Mouse (Mus musculus) kidney, adult 11 months (tissue): Measurements from ENCODE around the gene Rpl13.
"Not testable (repeated sequence)": the region's sequence is repeated elsewhere in the genome, so short reads cannot be mapped to it uniquely, and the experiment has no call there.

Experiments used
- DNase-seq: peaks from one replicate; pipeline ENCODE4 v3.0.0; 2022

Gene Rpl13

DNA sequence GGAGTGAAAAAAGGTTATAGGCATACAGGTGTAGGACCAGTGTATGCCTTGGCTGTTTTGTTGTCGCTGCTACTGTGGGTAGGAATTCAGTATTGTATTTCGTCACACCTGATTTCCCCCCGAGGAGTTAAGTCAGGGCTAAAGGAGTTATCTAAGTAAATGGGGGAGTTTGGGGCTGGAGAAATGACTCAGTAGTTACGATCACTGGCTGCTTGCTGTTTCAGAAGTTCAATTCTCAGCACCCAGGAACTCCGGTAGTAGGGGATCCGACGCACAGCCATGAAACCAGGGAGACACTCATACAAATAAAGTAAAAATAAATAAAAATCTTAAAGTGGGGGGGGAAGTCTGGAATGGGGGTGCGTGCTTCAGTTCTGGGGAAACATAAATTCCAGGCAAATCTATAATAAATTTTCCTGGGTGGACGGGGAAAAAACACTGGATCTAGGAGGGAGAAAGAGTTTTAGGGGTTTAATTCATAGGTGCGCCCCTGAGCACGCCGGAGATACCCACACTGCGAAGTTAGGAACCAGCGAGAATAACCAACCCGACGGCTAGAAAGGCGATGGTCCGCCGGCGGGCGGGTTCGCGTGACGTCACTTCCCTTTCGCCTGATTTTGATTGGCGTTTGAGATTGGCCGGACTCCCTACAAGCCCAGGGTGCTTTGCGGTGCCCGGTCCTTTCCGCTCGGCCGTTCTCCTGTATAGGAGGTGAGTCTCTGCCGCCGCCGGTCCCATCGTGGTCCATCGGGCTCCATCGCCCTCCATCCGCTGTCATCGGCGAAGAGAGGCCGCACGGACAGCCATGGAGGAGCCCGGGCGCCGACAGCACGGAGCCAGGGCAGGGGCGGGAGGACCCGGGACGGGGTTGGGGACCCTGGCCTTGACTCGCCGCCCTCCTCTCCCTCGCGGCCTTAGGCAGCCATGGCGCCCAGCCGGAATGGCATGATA, at the start of gene Rpl13:
Rpl13 (plus strand) TSS at position 616 of the 951 bp plus-strand sequence.
- DNase-seq = peak; percentile 96

DNA sequence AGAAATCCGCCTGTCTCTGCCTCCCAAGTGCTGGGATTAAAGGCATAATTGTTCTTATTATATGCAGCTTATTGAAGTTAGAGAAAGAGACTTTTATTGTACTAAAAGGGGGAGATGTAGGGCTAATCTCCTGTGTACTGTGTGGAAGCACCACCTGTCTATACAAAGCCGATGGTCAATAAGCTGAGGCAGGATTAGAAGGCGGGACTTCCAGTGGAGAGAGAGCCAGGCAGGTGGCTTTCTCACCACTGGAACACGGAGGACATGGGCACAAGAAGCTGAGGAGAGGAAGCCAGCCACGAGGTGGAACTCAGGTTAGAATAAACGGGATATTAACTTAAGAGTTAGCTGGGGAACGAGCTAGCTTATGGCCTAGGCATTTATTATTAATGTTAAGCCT, 39.4 kb upstream of the Rpl13 start, which contains the start of gene Spg7:
Spg7 (plus strand) TSS at position 222 of the 400 bp plus-strand sequence.
- no peak for DNase-seq

GRCm38 (mm10) chr8:123064072-123064471, 38.1 kb upstream of the Rpl13 start:
- no peak for DNase-seq

DNA sequence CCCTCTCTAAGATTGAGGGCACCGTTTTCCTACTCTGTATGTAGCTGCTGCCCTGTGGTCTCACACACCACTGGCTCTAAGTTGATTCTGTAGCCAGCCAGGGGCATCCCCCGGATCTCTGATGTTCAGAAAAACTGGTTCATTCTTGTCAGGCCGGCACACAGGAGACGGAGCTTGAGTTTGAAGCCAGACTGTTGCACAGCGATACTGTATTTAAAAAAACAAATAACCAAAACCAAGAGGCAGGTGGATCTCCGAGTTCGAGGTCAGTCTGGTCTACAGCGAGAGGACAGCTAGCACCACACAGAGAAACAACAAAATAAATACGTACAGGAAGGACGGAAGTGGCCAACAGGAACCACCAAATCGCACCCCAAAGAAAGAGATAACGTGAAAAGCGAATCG, 37.3 kb upstream of the Rpl13 start:
- no peak for DNase-seq

- peak; percentile 93 for DNase-seq
Measured at GRCm38 (mm10) chr8:123065214-123066100, 36.7 kb upstream of the Rpl13 start.

GRCm38 (mm10) chr8:123066101-123066683, 36.0 kb upstream of the Rpl13 start:
- DNase-seq = no peak

DNA sequence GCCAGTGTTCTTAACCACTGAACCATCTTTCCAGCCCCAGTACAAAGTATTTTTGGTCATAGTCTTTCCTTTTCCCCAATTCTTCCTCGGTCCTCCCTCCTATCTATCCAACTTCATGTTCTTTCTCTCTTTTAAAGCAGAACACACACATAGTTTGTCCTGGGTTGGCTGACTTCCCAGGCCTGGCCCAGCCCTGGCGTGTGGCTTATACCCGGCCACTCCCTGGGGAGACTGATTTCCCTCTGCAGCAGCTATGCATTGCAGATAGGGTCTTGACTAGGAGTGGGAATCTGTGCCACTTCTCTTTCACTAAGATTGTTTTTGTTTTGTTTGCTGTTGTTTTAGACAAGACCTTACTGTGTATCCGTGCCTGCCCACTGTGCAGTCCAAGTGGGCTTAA, 31.0 kb upstream of the Rpl13 start:
- DNase-seq = no peak

- DNase-seq = no peak
Measured at GRCm38 (mm10) chr8:123077213-123077612, 24.9 kb upstream of the Rpl13 start.

GRCm38 (mm10) chr8:123082993-123083392, 19.2 kb upstream of the Rpl13 start:
- DNase-seq = no peak

DNA sequence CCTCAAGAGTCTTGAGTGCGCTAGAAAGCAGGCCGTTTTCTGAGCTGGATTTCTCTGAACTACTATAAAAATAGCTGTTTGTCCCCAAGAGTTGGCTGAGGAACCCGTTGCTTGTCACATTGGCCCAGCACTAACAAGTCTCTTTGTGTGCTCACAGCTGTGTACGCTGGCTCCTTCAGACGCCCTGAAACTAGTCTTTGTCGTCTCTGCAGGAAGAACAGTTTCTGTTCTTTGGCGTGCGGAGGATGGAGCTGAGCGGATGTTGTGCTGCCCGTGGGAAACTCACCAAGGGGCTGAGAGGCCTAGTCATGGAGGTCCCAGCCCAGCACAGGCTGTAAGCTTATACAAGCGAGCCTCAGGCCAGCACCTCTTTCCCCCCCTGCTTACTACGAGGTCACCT, 18.5 kb upstream of the Rpl13 start:
- no peak for DNase-seq

DNA sequence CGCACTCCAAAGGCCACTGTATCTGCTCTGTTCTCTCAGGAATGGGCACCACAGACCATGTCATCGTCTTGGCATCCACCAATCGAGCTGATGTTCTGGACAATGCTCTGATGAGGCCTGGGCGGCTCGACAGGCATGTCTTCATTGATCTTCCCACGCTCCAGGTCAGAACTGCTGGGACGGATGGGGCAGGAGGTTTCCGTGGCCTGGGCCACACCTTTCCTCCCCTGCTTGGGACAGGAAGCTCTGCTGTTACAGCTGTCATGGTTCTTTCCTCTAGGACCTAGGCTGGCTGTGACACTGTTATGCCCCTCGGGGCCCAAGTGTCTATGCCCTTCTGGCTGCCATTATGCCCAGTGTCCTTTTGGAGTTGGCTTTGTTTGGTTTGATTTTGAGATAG, 14.9 kb upstream of the Rpl13 start:
- DNase-seq = peak; percentile 34

DNA sequence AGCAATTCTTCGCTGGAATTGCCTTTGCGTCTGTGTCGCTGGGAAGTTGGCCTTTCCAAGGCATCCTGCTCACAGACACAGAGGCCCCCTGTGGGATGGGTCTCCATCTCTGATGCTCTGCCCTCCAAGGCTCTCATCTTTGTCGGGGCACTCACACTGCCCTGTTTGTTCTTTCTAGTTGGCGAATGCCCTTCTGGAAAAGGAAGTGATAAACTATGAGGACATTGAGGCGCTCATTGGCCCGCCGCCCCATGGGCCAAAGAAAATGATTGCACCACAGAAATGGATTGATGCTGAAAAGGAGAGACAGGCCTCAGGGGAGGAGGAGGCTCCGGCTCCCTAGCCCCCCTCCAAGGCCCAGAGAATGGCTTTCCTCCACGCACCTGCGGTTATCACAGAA, 4.9 kb upstream of the Rpl13 start:
- no peak for DNase-seq

- no peak for DNase-seq
Measured at GRCm38 (mm10) chr8:123097786-123098584, 4.2 kb upstream of the Rpl13 start.

- DNase-seq = no peak
Measured at GRCm38 (mm10) chr8:123100288-123100687, 1.9 kb upstream of the Rpl13 start.

- DNase-seq = no peak
Measured at GRCm38 (mm10) chr8:123101244-123101643, 906 bp upstream of the Rpl13 start.

GRCm38 (mm10) chr8:123102855-123103254, 705 bp downstream of the Rpl13 start:
- DNase-seq = not testable (repeated sequence)

DNA sequence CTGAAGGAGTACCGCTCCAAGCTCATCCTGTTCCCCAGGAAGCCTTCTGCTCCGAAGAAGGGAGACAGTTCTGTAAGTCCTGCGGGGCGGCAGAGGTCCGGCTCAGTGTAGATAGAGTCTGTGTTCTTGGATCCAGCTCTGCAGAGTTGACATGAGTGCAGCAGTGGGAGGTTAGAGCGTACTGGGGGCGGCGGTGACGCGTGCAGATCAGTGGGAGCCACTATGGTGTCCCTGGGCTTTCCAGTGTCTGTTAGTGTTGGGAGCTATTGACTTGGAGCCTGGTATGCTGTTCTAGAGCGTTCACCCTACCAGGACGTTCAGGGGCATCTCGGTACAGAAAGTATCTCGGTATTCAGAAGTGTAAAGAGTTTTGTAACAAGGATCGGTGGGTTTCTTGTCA, 1.1 kb downstream of the Rpl13 start:
- DNase-seq = no peak

DNA sequence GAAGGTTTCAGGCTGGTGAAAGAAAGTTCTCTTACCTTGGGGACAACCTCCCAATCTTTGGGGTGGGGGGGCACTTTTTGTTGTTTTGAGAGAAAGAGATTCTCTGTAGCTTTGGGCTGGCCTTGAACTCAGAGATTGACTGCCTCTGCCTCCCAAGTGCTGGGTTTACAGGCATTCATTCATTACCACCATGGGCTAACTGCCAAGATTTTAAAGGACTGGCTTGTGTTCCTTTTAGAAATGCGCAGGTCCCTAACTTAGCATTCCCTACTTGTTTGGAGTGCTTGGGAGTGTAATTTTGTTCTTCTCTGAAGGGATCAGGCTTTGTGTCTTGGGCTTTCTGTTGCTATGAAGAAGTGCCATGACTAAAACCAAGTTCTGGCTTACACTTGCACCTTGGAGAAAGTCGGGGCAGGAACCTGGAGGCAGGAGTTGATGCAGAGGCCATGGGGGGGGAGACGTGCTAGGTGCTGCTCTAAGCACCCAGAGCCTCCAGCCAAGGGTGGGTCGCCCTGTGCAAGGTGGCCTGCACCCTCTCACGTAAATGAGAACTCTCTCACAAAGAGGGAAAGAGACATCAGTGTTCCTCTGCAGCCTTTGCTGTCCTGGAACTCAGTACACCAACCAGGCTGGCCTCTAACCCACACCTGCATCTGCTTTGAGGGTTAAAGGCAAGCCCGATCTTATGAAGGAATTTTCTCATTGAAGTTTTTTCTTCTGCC, 2.1 kb downstream of the Rpl13 start:
- DNase-seq = no peak

DNA sequence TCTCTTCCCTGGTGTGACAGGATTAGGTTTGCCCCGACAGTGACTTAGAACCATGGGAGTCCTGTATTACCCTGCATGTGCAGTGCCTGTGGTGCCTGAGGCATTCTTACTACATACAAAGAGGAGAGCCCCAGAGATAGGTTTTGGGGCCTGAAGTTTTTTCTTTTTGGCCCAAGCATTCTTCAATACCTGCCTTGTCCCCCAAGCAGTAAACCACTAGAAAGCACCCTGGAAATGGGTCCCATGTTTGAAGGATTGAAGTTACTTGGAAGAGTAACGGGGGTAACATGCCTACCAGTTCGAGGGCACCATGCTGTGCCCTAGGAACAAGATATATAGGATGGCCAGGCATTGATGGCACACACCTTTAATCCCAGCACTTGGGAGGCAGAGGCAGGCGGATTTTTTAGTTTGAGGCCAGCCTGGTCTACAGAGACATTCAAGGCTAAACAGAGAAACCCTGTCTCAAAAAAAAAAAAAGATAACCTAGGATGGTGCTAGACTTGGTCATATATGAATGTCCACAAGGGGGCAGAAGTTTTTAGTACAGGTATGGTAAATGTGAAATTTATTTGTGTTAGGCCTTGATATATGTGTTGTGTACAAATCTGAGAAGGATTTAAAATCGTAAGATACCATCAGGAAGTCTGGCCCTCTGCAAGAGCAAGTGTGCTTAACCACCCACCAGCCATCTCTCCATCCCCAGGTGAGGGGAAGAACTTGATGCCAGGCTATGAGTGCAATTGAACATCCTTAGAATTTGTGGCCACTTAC, 3.6 kb downstream of the Rpl13 start:
- no peak for DNase-seq

GRCm38 (mm10) chr8:123106531-123106930, 4.4 kb downstream of the Rpl13 start:
- no peak for DNase-seq

GRCm38 (mm10) chr8:123108010-123108409, 5.9 kb downstream of the Rpl13 start:
- no peak for DNase-seq
